Mouse (Mus musculus) erythroblast, adult 5-6 weeks (primary cell): Measurements from ENCODE around the gene Arhgap6. TPM values are rescaled to one million over a fixed set of nuclear protein-coding genes. Genes with fewer than 3 reads are reported as not detected.

Experiments used
- ATAC-seq: replicated peaks from 2 replicates; pipeline ENCODE4 v1.8.0; 2016; ENCODE audit warnings: moderate number of reproducible peaks, mild to moderate bottlenecking, moderate TSS enrichment, inconsistent platforms; ENCODE audit not compliant: poor library complexity, low FRiP score, severe bottlenecking
- total RNA-seq, 2 experiments: library from RNA; stranded (forward) in 1 of 2; stranded (reverse) in 1 of 2; fragments of 150-400 nt in 1 of 2; fragments of 200-764, 138-1000 nt in 1 of 2; gene quantifications; 2 replicates each; pipeline versions ENCODE4 v1.2.3 to v1.2.4; 2015 to 2017; ENCODE audit warnings: low replicate concordance in 2 of 2

Arhgap6 gene
- total RNA-seq (2015; ENCODE audit: low replicate concordance), result 1.0 and 1.2 TPM in 2 replicates
- 0.70 TPM in 1 of 2 replicates, not detected in the other for total RNA-seq (2017; ENCODE audit: low replicate concordance)

GRCm38 (mm10) chrX:168794974-168795858 lies at the start of gene Arhgap6:
Gene Arhgap6 (plus strand): TSS chrX:168795099.
- ATAC-seq, result no peak

- ATAC-seq, result no peak
These were observed 47.9 kb upstream of the Arhgap6 start for GRCm38 (mm10) chrX:168747011-168747410.

- ATAC-seq, result no peak
These were observed 1.3 kb downstream of the Arhgap6 start for GRCm38 (mm10) chrX:168795859-168796848.

- ATAC-seq, result no peak
These were observed 9.8 kb downstream of the Arhgap6 start for GRCm38 (mm10) chrX:168804677-168805076.

GRCm38 (mm10) chrX:168810513-168811265 lies 15.8 kb downstream of the Arhgap6 start:
- no peak for ATAC-seq

GRCm38 (mm10) chrX:168818858-168819257 lies 24.0 kb downstream of the Arhgap6 start:
- no peak for ATAC-seq

- no peak for ATAC-seq
These were observed 29.3 kb downstream of the Arhgap6 start for GRCm38 (mm10) chrX:168824166-168824565.

- ATAC-seq, result no peak
These were observed 37.4 kb downstream of the Arhgap6 start for GRCm38 (mm10) chrX:168832343-168832742.

- ATAC-seq, result no peak
These were observed 53.2 kb downstream of the Arhgap6 start for GRCm38 (mm10) chrX:168848062-168848461.

- no peak for ATAC-seq
These were observed 79.8 kb downstream of the Arhgap6 start for GRCm38 (mm10) chrX:168874688-168875087.

GRCm38 (mm10) chrX:168903557-168903956 lies 108.7 kb downstream of the Arhgap6 start:
- no peak for ATAC-seq

- ATAC-seq, result no peak
These were observed 109.2 kb downstream of the Arhgap6 start for GRCm38 (mm10) chrX:168904086-168904485.

GRCm38 (mm10) chrX:168907586-168907985 lies 112.7 kb downstream of the Arhgap6 start:
- no peak for ATAC-seq

GRCm38 (mm10) chrX:168913519-168913918 lies 118.6 kb downstream of the Arhgap6 start:
- ATAC-seq, result no peak

GRCm38 (mm10) chrX:168920942-168921341 lies 126.0 kb downstream of the Arhgap6 start:
- no peak for ATAC-seq

- ATAC-seq, result no peak
These were observed 137.5 kb downstream of the Arhgap6 start for GRCm38 (mm10) chrX:168932420-168932819.

GRCm38 (mm10) chrX:168935447-168935846 lies 140.5 kb downstream of the Arhgap6 start:
- no peak for ATAC-seq

- no peak for ATAC-seq
These were observed 143.0 kb downstream of the Arhgap6 start for GRCm38 (mm10) chrX:168937941-168938340.

- ATAC-seq, result no peak
These were observed 146.8 kb downstream of the Arhgap6 start for GRCm38 (mm10) chrX:168941684-168942083.
